Mouse (Mus musculus) heart, adult 2 months (tissue): ENCODE measurements around the gene Rasgef1b.

Experiments used
- CTCF ChIP-seq: fragments of 200-600 bp; IDR thresholded peaks from 2 replicates; pipeline ENCODE4 v1.8.1; 2022; ENCODE audit warnings: antibody characterized with exemption, mild to moderate bottlenecking, moderate library complexity
- EP300 ChIP-seq: fragments of 200-500 bp; IDR thresholded peaks from 2 replicates; pipeline ENCODE4 v1.6.1; 2011; ENCODE audit warnings: low read depth, low read length, control low read depth; ENCODE audit not compliant: insufficient read depth
- POLR2A ChIP-seq: fragments of 200-500 bp; IDR thresholded peaks from 2 replicates; pipeline ENCODE4 v1.6.1; 2011; ENCODE audit warnings: mild to moderate bottlenecking, low read depth, low read length, control low read depth; ENCODE audit not compliant: insufficient read depth

DNA sequence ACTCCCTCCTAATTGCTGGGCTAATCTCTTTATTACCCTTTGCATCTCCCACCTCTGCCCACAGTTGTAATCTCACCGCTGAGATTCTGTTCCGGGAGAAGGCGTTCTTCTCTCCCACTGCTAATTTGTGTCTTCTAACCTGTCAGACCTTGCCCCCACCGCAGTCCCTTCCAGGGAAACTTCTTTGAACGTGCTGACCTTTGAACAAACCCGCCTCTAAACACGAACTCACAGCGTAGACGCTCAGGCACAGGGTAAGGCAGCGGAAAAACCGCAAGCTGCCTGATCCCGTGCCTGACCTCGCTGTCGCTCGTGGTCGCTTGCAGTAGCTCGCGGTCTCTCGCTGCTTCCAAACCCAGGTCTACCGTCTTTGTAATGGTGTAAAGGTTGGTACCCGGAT, 312.0 kb downstream of the Rasgef1b start:
- no peak for TF ChIP-seq CTCF
- TF ChIP-seq EP300 = no peak
- no peak for TF ChIP-seq POLR2A
